Mouse (Mus musculus): ENCODE measurements at regions not wholly inside any gene's neighbourhood (a gene's known extent, or its start where the extent isn't known, plus 50 kb on each side); places are given as distances from the start of the nearest gene placed in this dataset. TPM values are rescaled to one million over a fixed set of nuclear protein-coding genes. Genes with fewer than 3 reads are reported as not detected.

DNA sequence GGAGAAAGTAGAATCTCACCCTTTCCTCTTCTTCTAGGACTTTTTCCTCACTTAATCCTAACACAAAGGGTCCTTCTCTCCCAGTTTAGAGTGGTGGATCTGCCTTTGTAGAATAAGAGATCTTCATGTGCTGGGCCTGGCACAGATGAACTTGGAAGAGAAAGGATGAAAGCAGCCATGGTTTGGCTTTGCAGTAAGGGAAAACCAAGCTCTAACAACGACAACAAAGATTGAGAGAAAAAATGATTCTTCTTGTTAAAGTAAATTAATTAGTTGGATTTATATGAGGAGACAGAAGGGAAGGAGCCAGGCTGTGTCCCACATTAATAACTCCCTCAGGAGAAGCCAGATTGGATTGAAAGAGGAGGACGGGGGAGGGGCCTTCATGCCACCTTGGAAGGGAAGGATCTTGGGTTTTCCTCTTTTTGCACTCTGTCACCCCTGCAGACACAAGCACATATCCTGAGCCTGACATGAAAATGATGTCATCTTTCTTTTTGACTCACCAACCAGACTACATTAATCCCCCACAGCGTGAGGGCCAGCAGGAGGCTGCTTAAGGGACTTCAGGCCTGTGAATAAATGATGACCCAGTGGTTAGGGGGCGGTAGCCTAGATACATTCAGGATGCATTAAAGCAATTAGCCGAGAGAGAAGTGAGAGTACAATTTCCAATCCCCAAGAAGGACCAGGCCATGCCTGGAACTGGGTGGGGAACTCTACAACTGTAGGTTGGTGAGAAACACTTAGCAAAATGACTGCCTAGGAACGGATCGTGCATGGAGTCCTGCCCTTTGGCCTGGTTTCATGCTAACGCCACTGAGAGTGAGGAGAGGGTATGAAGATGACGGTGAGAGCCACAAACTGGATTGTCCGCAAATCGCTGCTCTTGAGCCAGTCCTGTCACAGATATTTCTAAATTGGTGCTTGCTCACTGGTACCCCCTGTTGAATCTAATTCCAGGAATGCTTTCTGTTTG, 69.4 kb upstream of the Klf7 start:
- no peak overlapping the region for H3K27ac ChIP-seq
- H3K27me3 ChIP-seq, result no peaks in the 10 kb centered on the region
- no peaks in the 10 kb centered on the region for H3K36me3 ChIP-seq
- no peaks in the 10 kb centered on the region for H3K9me3 ChIP-seq
- no peak overlapping the region for H3K9ac ChIP-seq
- H3K4me1 ChIP-seq, result peaks cover 12% of the 10 kb centered on the region
- ATAC-seq (ENCODE audit: insufficient number of reproducible peaks, low FRiP score, low TSS enrichment, low read depth), result no peak
- 68% methylated on average over 11 of the region's 11 CpGs for WGBS
- no peak overlapping the region for H3K4me3 ChIP-seq
- H3K4me2 ChIP-seq, result no peak overlapping the region

DNA sequence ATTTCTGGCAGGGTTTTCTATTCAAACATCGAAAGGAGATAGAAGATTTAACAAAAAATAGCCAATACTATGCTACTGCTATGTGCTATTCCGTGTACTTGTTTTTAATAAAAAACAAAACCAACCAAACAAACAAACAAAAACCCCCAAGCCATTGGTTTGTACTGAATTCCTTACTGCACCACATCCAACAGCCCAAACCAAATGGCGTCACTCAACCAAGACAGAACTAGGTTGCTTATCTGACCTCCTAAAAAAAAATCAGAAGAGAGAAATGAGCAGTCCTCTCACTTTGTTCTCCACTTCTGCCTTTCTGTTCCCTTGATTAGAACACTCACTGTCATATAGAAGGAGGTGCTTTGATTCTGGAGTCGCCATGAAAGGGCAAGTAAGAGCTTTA, 68.6 kb upstream of the Klf7 start:
- ATAC-seq (ENCODE audit: insufficient number of reproducible peaks, low FRiP score, low TSS enrichment, low read depth), result no peak
- no peak overlapping the region for H3K9ac ChIP-seq
- no peak overlapping the region for H3K27ac ChIP-seq
- H3K36me3 ChIP-seq, result no peaks in the 10 kb centered on the region
- no peaks in the 10 kb centered on the region for H3K9me3 ChIP-seq
- H3K27me3 ChIP-seq, result no peaks in the 10 kb centered on the region
- H3K4me3 ChIP-seq, result no peak overlapping the region
- no peak overlapping the region for H3K4me2 ChIP-seq
- peaks cover 10% of the 10 kb centered on the region for H3K4me1 ChIP-seq
- 82% methylated on average over 4 of the region's 4 CpGs for WGBS

DNA sequence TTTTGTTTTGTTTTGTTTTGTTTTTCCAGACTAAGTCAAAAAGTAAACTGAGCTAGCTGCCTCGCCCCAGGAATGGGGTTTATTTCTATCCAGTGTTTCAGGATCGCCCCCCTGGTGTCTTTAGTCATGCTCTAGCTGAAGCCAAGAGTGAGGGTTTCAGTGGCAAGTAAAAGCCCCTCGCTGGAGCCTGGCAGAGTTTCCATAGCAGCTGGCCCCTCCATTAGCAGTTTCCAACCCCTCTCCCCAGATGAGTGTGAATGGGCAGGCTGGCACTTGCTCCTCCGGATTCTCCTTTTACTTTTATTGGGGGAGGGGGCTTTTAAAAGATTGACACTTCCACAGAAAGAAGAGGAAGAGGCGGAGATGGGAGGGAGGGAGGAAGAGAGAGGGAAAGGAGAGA, 68.0 kb upstream of the Klf7 start:
- H3K9ac ChIP-seq, result no peak overlapping the region
- 16% methylated on average over 5 of the region's 5 CpGs for WGBS

DNA sequence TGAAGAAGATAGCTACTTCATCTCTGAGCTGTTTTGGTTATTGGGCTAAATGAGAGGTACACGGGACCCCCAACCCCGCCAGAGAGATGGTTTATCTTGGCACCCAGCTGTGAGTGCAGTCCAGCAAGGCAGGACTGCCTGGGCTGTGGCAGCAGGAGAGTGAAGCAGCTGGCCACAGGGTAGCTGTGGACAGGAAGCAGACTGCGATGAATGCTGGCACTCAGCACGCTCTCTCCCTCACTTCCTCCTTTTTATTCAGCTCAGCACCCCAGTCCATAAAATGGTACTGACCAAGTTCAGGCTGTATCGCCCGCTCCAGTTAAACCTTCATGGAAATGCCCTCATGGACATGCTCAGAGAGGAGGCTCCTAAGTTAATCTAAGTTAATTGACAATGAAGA, 67.4 kb upstream of the Klf7 start:
- peaks cover 10% of the 10 kb centered on the region for H3K4me1 ChIP-seq
- H3K4me3 ChIP-seq, result no peak overlapping the region
- H3K27ac ChIP-seq, result no peak overlapping the region
- no peaks in the 10 kb centered on the region for H3K36me3 ChIP-seq
- no peak overlapping the region for H3K9ac ChIP-seq
- 29% methylated on average over 6 of the region's 6 CpGs for WGBS
- ATAC-seq (ENCODE audit: insufficient number of reproducible peaks, low FRiP score, low TSS enrichment, low read depth), result no peak
- H3K9me3 ChIP-seq, result no peaks in the 10 kb centered on the region
- no peak overlapping the region for H3K4me2 ChIP-seq
- no peaks in the 10 kb centered on the region for H3K27me3 ChIP-seq

More for the DNA sequence above, 68.0 kb upstream of the Klf7 start:
- Histone ChIP-seq H3K9me3 (no peaks in the 10 kb centered on the region), H3K27ac (no peak overlapping the region; the same call in 1 of the 2 replicates), H3K4me1 (peaks cover 10% of the 10 kb centered on the region), H3K4me3 (no peak overlapping the region), H3K27me3 (no peaks in the 10 kb centered on the region), H3K4me2 (no peak overlapping the region), H3K36me3 (no peaks in the 10 kb centered on the region)
- no peak for ATAC-seq (ENCODE audit: insufficient number of reproducible peaks, low FRiP score, low TSS enrichment, low read depth)

DNA sequence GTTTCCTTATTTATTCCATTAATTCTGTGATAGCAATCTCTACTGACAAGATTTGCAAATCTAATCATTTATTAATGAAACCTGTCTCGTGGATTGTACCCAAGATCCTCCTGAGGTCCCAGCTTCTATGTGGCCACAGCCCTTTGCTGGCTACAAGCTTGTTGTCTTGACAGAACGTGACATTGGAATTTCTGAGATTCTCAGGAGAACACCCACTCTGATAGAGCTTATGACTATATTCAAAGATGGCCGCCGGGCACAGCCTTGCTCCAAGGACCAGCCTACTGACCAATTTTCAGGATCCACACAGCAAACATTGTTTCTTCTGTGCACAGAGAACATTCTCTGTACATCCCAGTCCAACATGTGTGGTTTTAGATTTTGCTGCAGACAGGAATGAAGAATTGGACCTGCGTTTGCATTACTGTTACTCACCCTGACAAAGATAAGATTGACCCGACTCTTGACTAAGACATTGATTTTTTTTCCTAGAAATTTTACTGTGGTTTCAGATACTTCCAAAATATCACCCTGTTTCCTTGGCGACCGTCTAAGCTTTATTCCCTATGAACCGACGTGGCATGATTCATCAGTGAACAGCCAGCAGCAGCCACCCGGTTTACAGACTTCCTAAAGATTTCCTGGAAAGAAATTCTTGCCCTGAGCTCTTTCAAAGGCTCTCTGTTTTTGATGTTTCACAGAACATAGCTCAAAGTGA, 65.9 kb upstream of the Klf7 start:
- Histone ChIP-seq H3K4me3 (no peak overlapping the region), H3K4me2 (no peak overlapping the region), H3K27me3 (no peaks in the 10 kb centered on the region), H3K27ac (no peak overlapping the region), H3K36me3 (no peaks in the 10 kb centered on the region), H3K9me3 (no peaks in the 10 kb centered on the region), H3K9ac (no peak overlapping the region), H3K4me1 (peaks cover 10% of the 10 kb centered on the region)
- WGBS, result 62% methylated on average over 11 of the region's 11 CpGs
- ATAC-seq (ENCODE audit: insufficient number of reproducible peaks, low FRiP score, low TSS enrichment, low read depth), result no peak

DNA sequence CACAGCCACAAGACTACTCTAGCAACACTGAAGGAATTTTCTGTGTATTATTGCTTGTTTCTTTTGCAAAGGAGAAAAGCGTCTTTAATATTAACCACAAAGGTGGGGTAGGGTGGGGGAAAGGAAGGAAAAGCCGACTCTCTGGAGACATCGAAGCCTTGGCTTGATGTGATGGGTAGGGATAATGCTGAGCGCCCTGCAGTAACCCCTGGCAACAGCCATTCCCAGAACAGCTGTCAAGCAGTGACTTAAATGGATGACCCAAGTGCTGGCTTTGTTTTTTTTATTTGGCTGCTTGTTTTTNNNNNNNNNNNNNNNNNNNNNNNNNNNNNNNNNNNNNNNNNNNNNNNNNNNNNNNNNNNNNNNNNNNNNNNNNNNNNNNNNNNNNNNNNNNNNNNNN, 51.6 kb upstream of the Klf7 start:
- Histone ChIP-seq H3K9me3 (no peaks in the 10 kb centered on the region), H3K36me3 (no peaks in the 10 kb centered on the region), H3K4me2 (no peak overlapping the region), H3K27ac (no peak overlapping the region), H3K9ac (no peak overlapping the region), H3K27me3 (no peaks in the 10 kb centered on the region), H3K4me1 (no peaks in the 10 kb centered on the region), H3K4me3 (no peak overlapping the region)
- 62% methylated on average over 4 of the region's 4 CpGs for WGBS
- no peak for ATAC-seq (ENCODE audit: insufficient number of reproducible peaks, low FRiP score, low TSS enrichment, low read depth)

DNA sequence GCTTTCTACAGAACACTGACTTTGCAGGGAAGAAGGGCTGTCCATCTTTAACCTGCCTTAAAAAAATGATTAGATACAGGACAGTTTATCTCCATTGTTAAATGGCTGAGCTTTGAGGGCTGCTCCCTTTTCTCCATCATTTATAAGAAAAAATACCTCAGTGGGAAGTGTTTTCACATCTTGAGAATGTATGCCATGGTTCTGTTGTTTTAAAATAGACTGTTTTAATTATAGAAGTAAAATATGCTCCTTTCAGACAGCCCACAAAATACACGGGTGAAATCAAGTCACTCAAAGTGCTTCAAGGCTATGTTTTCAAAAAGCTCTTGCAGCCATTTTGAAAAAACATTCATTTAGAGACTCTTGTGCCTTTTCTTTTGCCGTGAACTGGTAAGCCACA, 50.0 kb upstream of the Klf7 start:
- Histone ChIP-seq H3K4me1 (no peaks in the 10 kb centered on the region), H3K36me3 (no peaks in the 10 kb centered on the region), H3K27me3 (no peaks in the 10 kb centered on the region), H3K4me3 (no peak overlapping the region), H3K27ac (no peak overlapping the region), H3K4me2 (no peak overlapping the region), H3K9me3 (no peaks in the 10 kb centered on the region), H3K9ac (no peak overlapping the region)
- WGBS, result 55% methylated on average over 2 of the region's 2 CpGs
- ATAC-seq (ENCODE audit: insufficient number of reproducible peaks, low FRiP score, low TSS enrichment, low read depth), result no peak

Small RNAs in the stretch of these regions (microRNA-seq; reads per million reads assigned to microRNA genes)
- not detected for gene Gm25748
